Mouse (Mus musculus): ENCODE results near the gene Lpp. TPM values are rescaled to one million over a fixed set of nuclear protein-coding genes. Genes with fewer than 3 reads are reported as not detected.

Lpp gene
- polyA plus RNA-seq, 1 experiment from 2014 or later: 11.5 TPM

DNA sequence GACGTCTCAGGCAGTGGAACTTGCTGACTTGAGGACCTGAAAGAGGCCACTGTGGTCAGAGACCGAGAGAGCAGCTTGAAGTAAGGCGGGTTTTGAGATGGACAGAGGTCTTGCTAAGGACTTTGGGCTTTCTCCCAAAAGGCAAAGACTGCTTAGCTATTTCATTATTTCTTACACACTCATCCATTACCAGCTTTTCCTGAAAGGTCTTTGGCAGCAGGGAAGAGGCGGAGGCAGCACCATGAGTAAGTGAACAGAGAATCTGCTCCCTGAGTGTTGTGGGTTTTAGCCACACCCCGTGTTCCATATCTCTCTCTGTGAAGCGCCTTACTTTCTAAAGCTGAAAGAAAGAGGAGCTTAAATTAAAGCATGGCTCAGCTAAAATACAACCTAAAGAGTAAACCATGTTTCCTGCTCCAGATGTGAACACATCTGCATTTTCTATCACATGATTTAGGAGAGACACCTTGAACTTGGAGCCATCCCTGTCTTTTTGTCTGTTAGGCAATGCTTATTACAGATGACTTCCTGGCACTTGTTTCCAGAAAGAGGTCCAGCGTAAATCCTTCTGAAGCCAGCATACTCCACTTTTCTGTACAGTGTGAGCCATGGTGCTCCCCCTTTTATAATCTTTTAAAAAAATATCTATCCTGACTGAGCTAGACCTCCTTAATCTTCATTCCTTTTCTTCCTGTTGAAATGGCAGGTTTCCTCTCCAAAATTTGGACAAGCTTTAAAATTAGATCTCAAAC is 520.5 kb downstream of the Lpp start:
- H3K36me3 ChIP-seq: no peaks in the 10 kb centered on the region
- no peaks in the 10 kb centered on the region for H3K27me3 ChIP-seq
- no peak overlapping the region for H3K4me3 ChIP-seq
- no peaks in the 10 kb centered on the region for H3K9me3 ChIP-seq
- WGBS: 78% methylated on average over 7 of the region's 7 CpGs
- ATAC-seq (ENCODE audit: low FRiP score, low read depth): no peak
- peaks cover 14% of the 10 kb centered on the region for H3K4me1 ChIP-seq (replicated peaks)
- no peak overlapping the region for H3K9ac ChIP-seq
- H3K27ac ChIP-seq (replicated peaks): peak overlapping the region; percentile 36; the same call in 1 of the 2 replicates
- H3K4me2 ChIP-seq: no peak overlapping the region

DNA sequence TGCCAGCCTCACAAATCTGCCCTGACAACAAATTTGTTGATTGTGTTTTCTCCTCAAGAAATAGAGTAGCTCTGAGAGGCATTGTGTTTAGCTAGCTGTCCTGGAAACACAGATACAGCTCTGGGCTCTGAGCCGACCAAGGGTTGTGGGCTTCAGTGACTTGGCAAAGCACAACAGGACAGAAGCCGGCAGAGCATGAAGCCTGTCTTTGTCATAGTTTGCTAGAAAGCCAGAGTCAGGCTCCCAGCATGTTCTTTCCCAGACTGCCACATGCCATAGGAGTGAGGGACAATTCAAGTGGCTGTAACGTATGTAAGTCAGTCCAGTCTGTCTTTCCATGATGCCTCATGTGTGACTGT is 521.1 kb downstream of the Lpp start:
- peak; percentile 91 for ATAC-seq (ENCODE audit: low FRiP score, low read depth)
- 31% methylated on average over 3 of the region's 3 CpGs for whole genome bisulfite sequencing

GRCm38 (mm10) chr16:24915470-24915869 is 522.2 kb downstream of the Lpp start:
- Histone ChIP-seq H3K27me3 (no peaks in the 10 kb centered on the region), H3K36me3 (no peaks in the 10 kb centered on the region), H3K4me2 (no peak overlapping the region), H3K9ac (no peak overlapping the region), H3K4me3 (no peak overlapping the region), H3K9me3 (no peaks in the 10 kb centered on the region), H3K4me1 (replicated peaks) (peaks cover 19% of the 10 kb centered on the region), H3K27ac (replicated peaks) (no peak overlapping the region)
- WGBS: 95% methylated on average over 4 of the region's 4 CpGs
- no peak for ATAC-seq (ENCODE audit: low FRiP score, low read depth)

More for the DNA sequence above, 521.1 kb downstream of the Lpp start:
- Histone ChIP-seq H3K4me1 (replicated peaks) (peaks cover 15% of the 10 kb centered on the region), H3K36me3 (no peaks in the 10 kb centered on the region), H3K9ac (no peak overlapping the region), H3K4me3 (no peak overlapping the region), H3K27me3 (no peaks in the 10 kb centered on the region), H3K9me3 (no peaks in the 10 kb centered on the region), H3K27ac (replicated peaks) (peak overlapping the region; percentile 36; the same call in 1 of the 2 replicates), H3K4me2 (no peak overlapping the region)

DNA sequence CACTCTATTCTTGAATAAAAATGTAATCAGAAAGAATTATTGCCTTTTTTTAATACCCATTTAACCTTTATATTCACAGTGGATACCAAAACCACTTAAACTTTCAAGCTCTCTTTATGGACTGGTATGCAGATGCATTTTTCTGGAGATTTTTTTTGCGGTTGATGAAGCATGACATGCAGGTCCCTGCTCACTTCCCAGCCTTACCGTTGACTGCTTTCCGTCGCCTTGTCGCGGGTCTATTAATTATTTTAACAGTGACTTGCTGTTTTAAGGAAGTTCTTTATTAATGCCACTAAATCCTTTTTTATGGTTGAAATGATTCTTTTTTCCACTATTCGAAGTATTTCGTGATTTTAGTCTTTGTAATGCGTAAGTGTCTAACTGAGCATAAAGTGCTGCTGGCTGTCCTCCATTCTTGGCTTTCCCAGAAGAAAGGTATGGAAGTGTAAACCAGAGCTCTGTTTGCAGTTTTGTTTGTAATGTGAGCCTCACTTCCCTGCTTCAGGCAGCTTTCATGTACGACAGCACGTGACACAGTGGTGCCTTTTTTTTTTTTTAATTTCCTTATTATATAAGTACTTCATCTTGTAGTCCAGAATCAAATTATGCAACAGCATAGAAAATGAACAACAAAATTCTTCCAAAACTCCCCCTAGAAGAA is 526.2 kb downstream of the Lpp start:
- Histone ChIP-seq H3K9ac (no peak overlapping the region), H3K4me2 (peak overlapping the region; percentile 27; the same call in 1 of the 2 replicates), H3K27me3 (no peaks in the 10 kb centered on the region), H3K4me3 (no peak overlapping the region), H3K36me3 (no peaks in the 10 kb centered on the region), H3K27ac (replicated peaks) (no peak overlapping the region), H3K9me3 (no peaks in the 10 kb centered on the region), H3K4me1 (replicated peaks) (peaks cover 8% of the 10 kb centered on the region)
- ATAC-seq (ENCODE audit: low FRiP score, low read depth): no peak
- WGBS: 38% methylated on average over 11 of the region's 11 CpGs

DNA sequence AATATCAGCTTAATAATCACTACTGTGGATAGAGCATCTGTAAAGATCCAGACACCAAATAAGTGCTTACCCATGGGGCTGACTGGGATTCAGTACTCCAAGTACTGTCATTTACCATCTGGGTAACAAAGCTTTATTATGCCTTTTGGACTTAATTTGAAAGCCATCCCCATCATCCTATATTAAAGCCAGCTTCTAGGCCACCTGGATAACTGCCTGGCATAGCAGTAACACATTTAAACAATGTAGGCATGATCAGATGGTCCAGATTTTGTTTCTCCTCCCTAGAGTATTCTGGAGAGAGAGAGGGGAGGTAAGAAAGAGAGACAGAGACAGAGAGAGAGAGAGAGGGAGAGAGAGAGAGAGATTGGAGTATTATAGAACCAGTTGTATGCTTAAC is 536.8 kb downstream of the Lpp start:
- Histone ChIP-seq H3K4me3 (no peak overlapping the region), H3K36me3 (no peaks in the 10 kb centered on the region), H3K27me3 (no peaks in the 10 kb centered on the region), H3K4me2 (no peak overlapping the region), H3K4me1 (replicated peaks) (no peaks in the 10 kb centered on the region), H3K9ac (no peak overlapping the region), H3K9me3 (no peaks in the 10 kb centered on the region), H3K27ac (replicated peaks) (no peak overlapping the region)
- no peak for ATAC-seq (ENCODE audit: low FRiP score, low read depth)

DNA sequence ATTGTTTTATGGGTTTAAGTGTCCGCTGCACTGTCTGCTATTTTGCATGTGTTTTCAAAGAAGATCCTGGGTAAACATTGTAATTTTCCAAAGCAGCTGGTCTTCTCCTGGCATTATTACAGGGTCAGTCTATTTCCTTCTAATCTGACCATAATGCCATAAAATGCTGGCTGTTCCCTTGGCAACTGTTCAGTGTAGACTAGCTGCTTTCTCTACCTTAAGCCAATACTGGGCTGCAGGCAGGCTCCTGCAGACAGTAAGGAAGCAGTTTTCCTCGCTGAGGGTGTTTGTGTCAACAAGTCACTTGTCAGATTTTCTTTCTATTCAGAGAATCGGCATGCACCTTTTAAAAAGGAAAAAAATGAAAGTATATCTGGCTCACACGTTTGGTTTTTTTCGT is 537.3 kb downstream of the Lpp start:
- Histone ChIP-seq H3K27ac (replicated peaks) (no peak overlapping the region), H3K4me2 (no peak overlapping the region), H3K9me3 (no peaks in the 10 kb centered on the region), H3K4me1 (replicated peaks) (no peaks in the 10 kb centered on the region), H3K4me3 (no peak overlapping the region), H3K27me3 (no peaks in the 10 kb centered on the region), H3K9ac (no peak overlapping the region), H3K36me3 (no peaks in the 10 kb centered on the region)
- ATAC-seq (ENCODE audit: low FRiP score, low read depth): no peak; the same call in 1 of the 2 replicates
- 68% methylated on average over 5 of the region's 5 CpGs for WGBS

DNA sequence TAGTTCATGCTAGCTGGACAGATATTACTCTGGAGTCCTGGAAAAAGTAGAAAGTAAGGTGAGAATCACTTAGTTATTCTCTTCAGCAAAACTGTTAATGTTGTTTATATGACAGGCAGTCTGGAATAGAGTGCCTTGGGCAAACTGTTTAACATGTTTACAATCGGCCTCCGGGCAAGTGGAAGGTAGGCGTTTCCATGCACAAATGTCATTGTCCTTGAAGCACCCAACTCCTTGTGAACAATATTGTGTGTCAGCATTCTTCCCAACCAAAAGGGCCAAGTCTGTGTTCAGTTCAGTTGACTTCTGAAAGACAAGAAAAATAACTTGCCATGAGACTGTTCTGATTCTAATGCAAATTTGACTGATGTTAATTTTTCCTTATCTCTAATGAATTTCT is 539.5 kb downstream of the Lpp start:
- Histone ChIP-seq H3K4me2 (no peak overlapping the region), H3K9me3 (no peaks in the 10 kb centered on the region), H3K9ac (no peak overlapping the region), H3K4me3 (no peak overlapping the region), H3K4me1 (replicated peaks) (no peaks in the 10 kb centered on the region), H3K27ac (replicated peaks) (no peak overlapping the region), H3K27me3 (no peaks in the 10 kb centered on the region), H3K36me3 (no peaks in the 10 kb centered on the region)
- ATAC-seq (ENCODE audit: low FRiP score, low read depth): no peak
- 60% methylated on average over 3 of the region's 3 CpGs for WGBS

DNA sequence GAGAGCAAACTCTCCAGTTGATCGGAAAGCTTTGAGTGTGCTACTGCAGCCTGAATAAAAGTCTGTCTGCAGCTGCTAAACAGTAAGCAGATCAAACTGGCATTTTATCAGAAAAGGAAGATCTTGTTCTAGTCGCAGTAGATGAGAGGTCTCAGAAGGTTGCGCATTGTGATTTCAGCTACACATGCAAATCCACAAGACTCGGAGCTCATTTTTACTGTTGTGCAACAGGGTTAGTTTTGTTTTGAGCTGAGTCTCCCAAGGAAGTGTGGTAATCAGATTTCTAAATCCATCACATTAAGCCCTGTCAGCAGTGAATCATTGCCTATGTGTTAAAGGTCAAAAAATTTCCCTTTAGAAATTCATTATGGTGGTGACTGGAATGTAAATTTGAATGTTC is 540.4 kb downstream of the Lpp start:
- H3K36me3 ChIP-seq: no peaks in the 10 kb centered on the region
- no peaks in the 10 kb centered on the region for H3K27me3 ChIP-seq
- H3K4me3 ChIP-seq: no peak overlapping the region
- ATAC-seq (ENCODE audit: low FRiP score, low read depth): no peak
- H3K9ac ChIP-seq: no peak overlapping the region
- H3K9me3 ChIP-seq: no peaks in the 10 kb centered on the region
- 76% methylated on average over 4 of the region's 4 CpGs for WGBS
- H3K27ac ChIP-seq (replicated peaks): no peak overlapping the region
- H3K4me1 ChIP-seq (replicated peaks): no peaks in the 10 kb centered on the region
- no peak overlapping the region for H3K4me2 ChIP-seq

- Histone ChIP-seq H3K4me2 (no peak overlapping the region), H3K9me3 (no peaks in the 10 kb centered on the region), H3K9ac (no peak overlapping the region), H3K4me3 (no peak overlapping the region), H3K4me1 (replicated peaks) (peaks cover 13% of the 10 kb centered on the region), H3K27me3 (no peaks in the 10 kb centered on the region), H3K27ac (replicated peaks) (no peak overlapping the region), H3K36me3 (no peaks in the 10 kb centered on the region)
- peak; percentile 42 for ATAC-seq (ENCODE audit: low FRiP score, low read depth)
- WGBS: 30% methylated on average over 9 of the region's 9 CpGs
Measured at GRCm38 (mm10) chr16:24941306-24942160, 548.2 kb downstream of the Lpp start.

- ATAC-seq (ENCODE audit: low FRiP score, low read depth): no peak; the same call in 1 of the 2 replicates
- no peaks in the 10 kb centered on the region for H3K27me3 ChIP-seq
- H3K4me2 ChIP-seq: no peak overlapping the region
- H3K9me3 ChIP-seq: no peaks in the 10 kb centered on the region
- WGBS: 38% methylated on average over 6 of the region's 6 CpGs
- no peak overlapping the region for H3K27ac ChIP-seq (replicated peaks)
- peaks cover 13% of the 10 kb centered on the region for H3K4me1 ChIP-seq (replicated peaks)
- no peaks in the 10 kb centered on the region for H3K36me3 ChIP-seq
- H3K4me3 ChIP-seq: no peak overlapping the region
- H3K9ac ChIP-seq: no peak overlapping the region
Measured at GRCm38 (mm10) chr16:24943486-24944261, 550.4 kb downstream of the Lpp start.

DNA sequence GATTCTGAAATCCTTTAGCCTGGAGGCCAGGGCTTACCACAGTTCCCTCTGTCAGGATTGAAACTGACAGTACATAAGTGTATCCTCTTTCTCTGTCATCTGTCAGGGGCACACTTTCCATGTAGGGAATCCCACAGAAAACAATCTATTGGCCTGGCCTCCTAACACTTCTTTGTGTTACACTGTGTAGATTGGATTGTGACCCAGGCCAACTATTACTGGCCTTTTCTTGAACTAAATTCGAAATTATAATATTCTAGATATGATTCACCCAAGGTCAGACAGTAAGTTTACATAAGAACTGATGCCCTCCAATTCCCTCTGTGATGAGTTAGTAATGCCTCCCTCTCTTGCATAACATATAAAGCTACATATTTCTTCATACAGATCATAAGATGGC is 553.0 kb downstream of the Lpp start:
- H3K9ac ChIP-seq: no peak overlapping the region
- WGBS: 84% methylated on average over 1 of the region's 1 CpGs
- H3K27ac ChIP-seq (replicated peaks): no peak overlapping the region
- no peaks in the 10 kb centered on the region for H3K9me3 ChIP-seq
- no peak overlapping the region for H3K4me3 ChIP-seq
- no peak overlapping the region for H3K4me2 ChIP-seq
- peaks cover 16% of the 10 kb centered on the region for H3K4me1 ChIP-seq (replicated peaks)
- H3K36me3 ChIP-seq: no peaks in the 10 kb centered on the region
- ATAC-seq (ENCODE audit: low FRiP score, low read depth): no peak
- H3K27me3 ChIP-seq: no peaks in the 10 kb centered on the region

All from hindbrain, embryonic 15.5 days (tissue).